Mouse (Mus musculus) spleen, adult 2 months (tissue): ENCODE data around the gene Slc16a6.

Experiments used
- CTCF ChIP-seq: fragments of 200-500 bp; IDR thresholded peaks from 2 replicates; pipeline ENCODE4 v1.5.1; 2011; ENCODE audit warnings: mild to moderate bottlenecking, inconsistent platforms; ENCODE audit not compliant: insufficient read depth, insufficient read length, insufficient replicate concordance; ENCODE audit errors: extremely low read depth
- POLR2A ChIP-seq: fragments of 200-500 bp; IDR thresholded peaks from 2 replicates; pipeline ENCODE4 v1.6.1; 2011; ENCODE audit warnings: low read depth, low read length, inconsistent platforms

GRCm38 (mm10) chr11:109425392-109426271 is 47.8 kb downstream of the Slc16a6 start, which contains the start of gene Amz2:
- TF ChIP-seq POLR2A (peak; percentile 26), CTCF (peak; percentile 92)
